Mouse (Mus musculus) forebrain, embryonic 12.5 days (tissue): ENCODE results near the gene Rasgef1b. TPM values are rescaled to one million over a fixed set of nuclear protein-coding genes. Genes with fewer than 3 reads are reported as not detected.

ENCODE experiments used
- ATAC-seq: fragments of 200-750 bp; cut with Nextera tagmentation; 2 replicates; pipeline ENCODE4 v1.8.0; 2017; ENCODE audit warnings: moderate TSS enrichment; ENCODE audit not compliant: low FRiP score
- H3K27ac ChIP-seq: fragments of 300-500 bp; sonication (generic); 2 replicates; pipeline ENCODE4 v1.5.1; 2016; ENCODE audit warnings: mild to moderate bottlenecking
- H3K27me3 ChIP-seq: fragments of 300-500 bp; sonication (generic); 2 replicates; pipeline ENCODE4 v1.6.1; 2016; ENCODE audit warnings: mild to moderate bottlenecking
- H3K36me3 ChIP-seq: fragments of 300-500 bp; sonication (generic); replicated peaks from 2 replicates; pipeline ENCODE4 v1.6.1; 2016; ENCODE audit warnings: mild to moderate bottlenecking
- H3K4me1 ChIP-seq: fragments of 300-500 bp; sonication (generic); 2 replicates; pipeline ENCODE4 v1.6.1; 2016
- H3K4me2 ChIP-seq: fragments of 300-500 bp; sonication (generic); 2 replicates; pipeline ENCODE4 v1.6.1; 2016; ENCODE audit warnings: mild to moderate bottlenecking, moderate library complexity
- H3K4me3 ChIP-seq: fragments of 300-500 bp; sonication (generic); replicated peaks from 2 replicates; pipeline ENCODE4 v1.5.1; 2016; ENCODE audit warnings: mild to moderate bottlenecking
- H3K9ac ChIP-seq: fragments of 300-500 bp; sonication (generic); 2 replicates; pipeline ENCODE4 v1.6.1; 2016; ENCODE audit warnings: mild to moderate bottlenecking
- H3K9me3 ChIP-seq: fragments of 300-500 bp; sonication (generic); 2 replicates; pipeline ENCODE4 v1.6.1; 2016
- WGBS: fragments of 180-500 bp; shearing (Covaris S2); methylation state at CpG from one replicate; pipeline ENCODE4 v1.1.7; 2016; 5-methylcytosine and 5-hydroxymethylcytosine counted together
- polyA plus RNA-seq: library from polyadenylated mRNA; unstranded; fragments of >200 nt; fragmentation: Nextera tagmentation; extraction: Ambion mirVana; gene quantifications from 2 replicates; pipeline ENCODE4 v1.2.1, GENCODE M21; 2016

The Rasgef1b gene
- polyA plus RNA-seq, 1 experiment from 2014 or later, result 36.6 TPM

DNA sequence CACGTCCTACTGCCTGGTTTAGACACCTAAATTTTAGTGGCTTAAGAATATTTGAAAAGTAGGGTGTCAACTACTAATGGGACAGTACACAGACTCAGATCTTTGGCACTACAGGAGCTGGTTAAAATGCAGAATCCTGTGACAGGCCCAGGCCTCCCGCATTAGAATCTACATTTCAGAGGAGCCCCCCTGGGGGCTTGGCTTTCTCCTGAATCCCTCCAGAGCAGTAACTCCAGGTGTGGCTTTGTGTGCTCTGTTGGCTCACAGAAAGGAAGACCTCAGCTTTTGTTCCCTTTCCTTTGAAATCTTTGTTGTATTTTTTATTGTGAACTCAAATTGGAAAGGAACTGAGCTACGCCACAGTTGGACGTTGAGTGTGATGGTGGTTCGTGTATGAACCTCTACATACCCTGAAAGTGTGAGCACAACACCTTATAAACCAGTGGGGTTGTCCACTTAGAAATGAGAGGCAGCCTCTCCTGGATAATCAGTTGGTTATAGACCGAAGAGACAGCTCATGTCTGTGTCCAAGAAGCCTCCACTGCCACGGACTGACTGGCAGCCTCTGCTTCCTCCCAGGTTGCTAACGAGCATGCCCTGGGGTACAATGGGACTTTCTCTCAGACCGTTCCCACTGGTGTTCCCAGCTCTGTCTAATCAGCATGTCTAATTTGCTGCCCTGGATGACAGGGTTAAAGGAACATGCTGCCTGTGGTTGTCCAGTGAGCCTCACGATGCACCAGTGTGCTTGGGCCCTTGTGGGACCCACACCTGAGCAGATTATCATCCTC is 9.3 kb upstream of the Rasgef1b start:
- Histone ChIP-seq H3K4me2 (no peak overlapping the region), H3K36me3 (no peaks in the 10 kb centered on the region), H3K9me3 (no peaks in the 10 kb centered on the region), H3K4me3 (no peak overlapping the region), H3K9ac (no peak overlapping the region), H3K4me1 (peaks cover 25% of the 10 kb centered on the region), H3K27ac (no peak overlapping the region), H3K27me3 (peaks cover 6% of the 10 kb centered on the region; the same call in 1 of the 2 replicates)
- ATAC-seq, result no peak
- 11% methylated on average over 10 of the region's 10 CpGs for WGBS

DNA sequence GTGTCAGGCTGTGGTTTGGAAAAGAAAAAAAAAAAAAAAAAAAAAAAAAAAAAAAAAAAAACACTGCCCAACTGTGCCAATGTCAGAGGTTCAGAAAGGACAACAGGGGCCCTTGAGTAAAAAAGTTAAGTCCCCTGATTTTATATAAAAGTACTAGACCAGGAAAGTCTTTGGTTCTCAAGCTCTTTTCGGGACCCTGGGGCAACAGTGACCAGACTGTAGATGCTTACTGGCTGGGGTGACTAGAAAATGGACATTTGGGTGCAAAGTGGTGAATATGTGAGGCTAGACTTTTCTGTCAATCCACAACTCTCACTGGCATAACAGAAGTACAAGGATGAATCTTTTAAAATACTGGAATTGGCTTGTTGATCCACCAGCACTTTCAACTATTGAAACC is 1.1 kb upstream of the Rasgef1b start:
- Histone ChIP-seq H3K4me2 (no peak overlapping the region), H3K4me1 (peaks cover 16% of the 10 kb centered on the region), H3K36me3 (no peaks in the 10 kb centered on the region), H3K27me3 (peaks cover 42% of the 10 kb centered on the region), H3K27ac (no peak overlapping the region), H3K9ac (no peak overlapping the region), H3K4me3 (no peak overlapping the region), H3K9me3 (no peaks in the 10 kb centered on the region)
- 69% methylated on average over 1 of the region's 1 CpGs for WGBS
- ATAC-seq, result no peak

DNA sequence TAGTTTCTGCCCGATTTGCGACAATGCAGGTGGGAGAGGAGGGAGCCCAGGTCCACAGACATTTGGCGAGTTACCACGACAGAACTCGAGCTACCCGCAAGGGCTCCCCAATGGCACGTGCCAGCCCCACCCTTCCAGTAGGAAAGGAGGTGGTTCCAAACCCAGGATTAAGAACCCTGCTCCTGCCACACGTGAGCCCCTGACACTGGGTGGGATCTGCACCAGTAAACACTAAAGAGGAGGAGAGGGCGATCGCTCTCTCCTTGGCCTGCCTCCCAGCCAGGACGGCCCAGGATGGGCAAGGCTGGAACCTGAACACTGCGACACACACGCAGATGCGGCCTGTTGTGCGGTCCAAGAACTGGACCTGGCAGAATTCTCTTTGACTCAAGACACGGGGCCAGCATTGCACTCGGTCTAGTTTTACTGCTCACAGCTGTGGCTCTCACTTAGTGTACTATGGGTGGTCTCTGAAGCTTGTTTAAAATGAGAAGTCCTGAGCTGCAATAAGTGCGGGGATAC is 557 bp upstream of the Rasgef1b start:
- peaks cover 45% of the 10 kb centered on the region for H3K27me3 ChIP-seq
- peak overlapping the region; percentile 76; the same call in 1 of the 2 replicates for H3K27ac ChIP-seq

DNA sequence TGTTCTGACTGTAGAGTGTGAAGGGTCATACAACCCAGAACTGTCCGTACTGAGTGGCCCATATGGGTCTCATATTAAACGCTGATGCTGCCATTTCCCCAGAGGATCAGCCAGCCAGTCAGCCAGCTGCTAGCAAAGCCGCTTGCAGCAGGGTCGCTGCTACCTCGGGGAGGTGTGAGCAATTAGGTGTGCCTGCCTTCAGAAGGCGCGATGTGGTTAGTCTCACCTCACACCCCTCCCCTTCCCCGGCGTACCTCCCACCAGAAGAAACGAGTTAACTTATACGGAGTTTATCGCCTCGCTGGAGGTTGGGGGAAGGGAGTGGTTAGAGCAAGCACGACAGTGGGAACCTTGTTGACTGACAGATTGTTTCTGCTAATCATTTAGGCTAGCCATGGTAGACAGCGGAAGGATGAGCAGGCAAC is 826 bp downstream of the Rasgef1b start:
- H3K4me2 ChIP-seq, result peak overlapping the region; percentile 100
- 1% methylated on average over 15 of the region's 15 CpGs for WGBS
- ATAC-seq, result peak; percentile 28
- H3K4me3 ChIP-seq, result peak overlapping the region; percentile 61
- no peaks in the 10 kb centered on the region for H3K36me3 ChIP-seq
- H3K9me3 ChIP-seq, result no peaks in the 10 kb centered on the region
- H3K27ac ChIP-seq, result no peak overlapping the region
- H3K4me1 ChIP-seq, result peaks cover 16% of the 10 kb centered on the region
- H3K9ac ChIP-seq, result peak overlapping the region; percentile 68
- H3K27me3 ChIP-seq, result peaks cover 45% of the 10 kb centered on the region

More for the DNA sequence above, 557 bp upstream of the Rasgef1b start:
- Histone ChIP-seq H3K4me1 (peaks cover 16% of the 10 kb centered on the region), H3K36me3 (no peaks in the 10 kb centered on the region), H3K9me3 (no peaks in the 10 kb centered on the region), H3K4me3 (peak overlapping the region; percentile 61), H3K9ac (peak overlapping the region; percentile 68), H3K4me2 (peak overlapping the region; percentile 100)
- WGBS, result under 1% methylated on average over 18 of the region's 18 CpGs
- ATAC-seq, result peak; percentile 64

DNA sequence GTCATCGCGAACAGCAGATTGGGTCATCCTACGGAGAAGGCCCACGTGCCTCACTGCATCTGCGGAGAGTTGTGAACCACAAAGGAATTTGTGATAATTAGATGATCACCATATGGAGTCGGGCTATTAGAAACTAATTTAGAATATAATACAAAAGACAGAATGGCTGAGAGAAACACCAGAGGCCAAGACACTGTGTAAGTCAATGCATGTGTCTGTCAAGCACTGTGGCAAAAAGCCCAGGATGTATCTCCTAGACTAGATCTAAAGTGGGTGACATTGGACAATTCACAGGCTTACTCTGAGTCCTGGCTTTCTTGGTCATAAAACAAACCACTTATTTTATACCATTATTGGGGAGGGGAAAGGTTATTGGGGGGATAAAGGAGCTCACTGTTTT is 4.9 kb downstream of the Rasgef1b start:
- no peak overlapping the region for H3K9ac ChIP-seq
- no peak overlapping the region for H3K27ac ChIP-seq
- ATAC-seq, result no peak
- no peaks in the 10 kb centered on the region for H3K36me3 ChIP-seq
- H3K9me3 ChIP-seq, result no peaks in the 10 kb centered on the region
- peaks cover 27% of the 10 kb centered on the region for H3K27me3 ChIP-seq
- 76% methylated on average over 6 of the region's 6 CpGs for WGBS
- H3K4me2 ChIP-seq, result no peak overlapping the region
- peaks cover 14% of the 10 kb centered on the region for H3K4me1 ChIP-seq
- no peak overlapping the region for H3K4me3 ChIP-seq

DNA sequence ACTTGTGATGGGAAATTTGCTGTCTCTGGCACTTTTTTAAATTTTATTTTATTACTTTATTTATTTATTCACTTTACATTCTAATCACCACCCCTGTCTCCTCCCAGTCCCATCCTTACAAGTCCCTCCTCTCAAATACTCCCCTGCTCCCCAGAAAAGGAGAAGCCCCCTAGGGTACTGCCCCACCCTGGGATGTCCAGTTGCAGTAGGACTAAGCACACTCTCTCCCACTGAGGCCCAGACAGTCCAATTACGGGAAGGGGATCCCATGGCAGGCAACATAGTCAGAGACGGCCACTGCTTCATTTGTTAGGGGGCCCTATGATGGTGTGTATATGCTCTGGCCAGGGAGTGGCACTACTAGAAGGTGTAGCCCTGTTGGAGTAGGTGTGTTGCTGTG is 6.6 kb downstream of the Rasgef1b start:
- no peak overlapping the region for H3K9ac ChIP-seq
- WGBS, result 92% methylated on average over 2 of the region's 2 CpGs

DNA sequence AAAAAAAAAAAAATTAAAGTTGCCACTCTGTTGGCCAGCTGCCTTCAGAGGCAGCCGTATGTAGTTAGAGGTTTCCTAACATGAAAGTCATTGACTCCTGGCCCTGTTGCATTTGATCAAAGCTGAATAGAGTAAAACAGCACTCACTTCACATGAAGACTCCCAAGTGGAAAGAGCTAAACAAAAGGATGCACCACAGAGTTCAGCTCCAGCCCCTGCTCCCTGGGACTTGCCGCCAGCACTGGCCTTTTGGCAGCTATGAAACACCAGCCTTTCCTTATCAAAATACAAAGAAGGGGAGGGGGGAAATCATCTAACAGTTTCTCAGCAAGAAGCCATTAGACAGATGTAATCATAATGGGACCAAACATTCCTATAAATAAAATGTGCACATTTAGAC is 8.3 kb downstream of the Rasgef1b start:
- no peak for ATAC-seq
- Histone ChIP-seq H3K4me1 (peaks cover 3% of the 10 kb centered on the region; the same call in 1 of the 2 replicates), H3K27me3 (peaks cover 7% of the 10 kb centered on the region), H3K36me3 (no peaks in the 10 kb centered on the region), H3K4me2 (no peak overlapping the region), H3K9ac (no peak overlapping the region), H3K9me3 (no peaks in the 10 kb centered on the region), H3K4me3 (no peak overlapping the region), H3K27ac (no peak overlapping the region)
- whole genome bisulfite sequencing, result 42% methylated on average over 2 of the region's 2 CpGs

More for the DNA sequence above, 6.6 kb downstream of the Rasgef1b start:
- no peaks in the 10 kb centered on the region for H3K9me3 ChIP-seq
- no peak overlapping the region for H3K4me2 ChIP-seq
- ATAC-seq, result no peak
- H3K27me3 ChIP-seq, result peaks cover 19% of the 10 kb centered on the region
- H3K4me1 ChIP-seq, result peaks cover 3% of the 10 kb centered on the region; the same call in 1 of the 2 replicates
- no peak overlapping the region for H3K4me3 ChIP-seq
- no peak overlapping the region for H3K27ac ChIP-seq
- H3K36me3 ChIP-seq, result no peaks in the 10 kb centered on the region

DNA sequence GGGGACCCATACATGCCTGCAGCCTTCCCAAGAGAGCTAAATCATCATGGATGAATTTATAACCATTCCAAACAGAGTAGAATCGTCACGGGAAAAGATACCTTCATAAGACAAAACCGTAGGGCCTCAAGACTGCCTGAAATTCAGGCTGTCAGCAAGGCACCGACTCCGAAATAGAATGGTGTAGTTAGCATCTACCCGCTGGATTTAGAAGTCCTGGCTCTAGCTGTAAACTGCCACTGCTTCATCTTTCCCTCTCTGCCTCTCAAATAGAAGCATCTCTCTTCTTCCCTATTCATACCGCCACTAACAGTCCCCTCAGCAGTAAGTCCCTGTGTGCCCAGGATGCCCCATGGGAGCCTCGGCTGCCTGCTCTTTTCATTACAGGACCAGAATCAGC is 10.9 kb downstream of the Rasgef1b start:
- H3K36me3 ChIP-seq, result no peaks in the 10 kb centered on the region
- no peak overlapping the region for H3K4me3 ChIP-seq
- no peak overlapping the region for H3K4me2 ChIP-seq
- peaks cover 9% of the 10 kb centered on the region; the same call in 1 of the 2 replicates for H3K4me1 ChIP-seq
- no peak overlapping the region for H3K27ac ChIP-seq
- no peak overlapping the region for H3K9ac ChIP-seq
- peaks cover 4% of the 10 kb centered on the region; the same call in 1 of the 2 replicates for H3K27me3 ChIP-seq
- H3K9me3 ChIP-seq, result no peaks in the 10 kb centered on the region
- 82% methylated on average over 8 of the region's 8 CpGs for WGBS
- no peak for ATAC-seq

DNA sequence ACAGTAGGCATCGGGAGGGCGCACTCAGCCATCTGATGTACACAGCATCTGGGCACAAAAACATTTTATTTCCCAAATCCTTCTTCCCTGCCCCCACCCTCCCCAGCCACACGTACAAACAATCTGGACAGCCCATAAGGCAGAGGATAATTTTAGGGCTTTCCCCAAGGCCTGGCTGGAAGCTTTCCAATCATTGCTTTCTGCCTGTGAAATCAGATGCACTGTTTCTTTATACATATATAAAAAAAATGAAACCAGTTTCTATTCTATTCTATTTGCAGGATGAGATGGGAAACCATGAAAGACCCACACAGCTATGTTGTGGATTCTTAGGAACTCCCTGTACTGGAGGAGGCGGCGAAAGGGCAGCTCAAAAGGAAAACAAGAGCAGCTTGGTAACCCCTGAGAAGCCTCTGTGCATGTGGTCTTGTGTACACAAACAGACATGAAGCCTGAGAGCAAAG is 13.6 kb downstream of the Rasgef1b start:
- H3K9ac ChIP-seq, result no peak overlapping the region
- H3K4me3 ChIP-seq, result no peak overlapping the region
- WGBS, result 55% methylated on average over 5 of the region's 5 CpGs
- H3K4me1 ChIP-seq, result peaks cover 6% of the 10 kb centered on the region; the same call in 1 of the 2 replicates
- no peak overlapping the region for H3K27ac ChIP-seq
- H3K36me3 ChIP-seq, result no peaks in the 10 kb centered on the region
- no peaks in the 10 kb centered on the region for H3K9me3 ChIP-seq
- no peak overlapping the region for H3K4me2 ChIP-seq
- peaks cover 8% of the 10 kb centered on the region; the same call in 1 of the 2 replicates for H3K27me3 ChIP-seq
- no peak for ATAC-seq

DNA sequence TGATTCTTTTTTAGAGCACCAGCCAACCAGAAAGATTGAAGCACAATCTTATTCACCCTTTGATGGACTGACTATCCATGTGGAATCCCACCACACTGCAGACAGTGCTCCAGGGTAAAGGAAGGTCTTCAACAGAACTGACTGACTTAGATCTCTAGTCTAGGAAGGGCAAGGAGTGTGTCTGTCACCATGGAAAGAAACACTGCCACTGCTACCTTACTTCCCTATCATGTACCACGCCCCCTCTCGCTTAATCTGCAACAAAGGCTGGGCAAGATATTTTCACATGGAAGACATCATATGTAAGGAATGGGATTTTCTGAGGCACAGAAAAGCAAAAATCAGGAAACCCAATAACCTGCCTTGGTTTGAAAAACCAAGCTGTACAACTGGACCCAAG is 16.9 kb downstream of the Rasgef1b start:
- Histone ChIP-seq H3K4me2 (no peak overlapping the region), H3K27me3 (peaks cover 11% of the 10 kb centered on the region), H3K27ac (no peak overlapping the region), H3K36me3 (no peaks in the 10 kb centered on the region), H3K9ac (no peak overlapping the region), H3K4me1 (peaks cover 6% of the 10 kb centered on the region; the same call in 1 of the 2 replicates), H3K4me3 (no peak overlapping the region), H3K9me3 (no peaks in the 10 kb centered on the region)
- WGBS, result 95% methylated on average over 2 of the region's 2 CpGs
- ATAC-seq, result no peak

DNA sequence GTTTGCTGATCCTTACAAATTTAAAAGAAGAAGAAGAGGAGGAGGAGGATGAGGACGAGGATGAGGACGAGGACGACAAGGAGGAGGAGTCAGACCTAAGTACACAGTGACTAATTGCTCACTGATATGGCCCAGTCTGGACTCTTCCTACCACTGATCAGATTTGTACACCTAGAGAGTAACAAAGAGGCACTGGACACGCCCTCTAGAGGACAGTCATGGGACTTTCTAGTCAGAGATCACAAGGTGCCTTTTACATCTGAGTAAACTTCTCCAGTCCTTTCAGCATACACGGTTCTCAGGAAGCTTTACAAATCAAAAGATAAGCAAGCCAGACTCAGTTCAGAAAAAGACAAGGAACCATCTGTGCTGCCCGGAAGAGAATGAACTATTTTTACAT is 20.2 kb downstream of the Rasgef1b start:
- Histone ChIP-seq H3K27me3 (peaks cover 11% of the 10 kb centered on the region), H3K9me3 (no peaks in the 10 kb centered on the region), H3K4me2 (no peak overlapping the region), H3K36me3 (no peaks in the 10 kb centered on the region), H3K9ac (no peak overlapping the region), H3K27ac (no peak overlapping the region), H3K4me3 (no peak overlapping the region), H3K4me1 (no peaks in the 10 kb centered on the region)
- ATAC-seq, result no peak
- WGBS, result 45% methylated on average over 6 of the region's 6 CpGs

DNA sequence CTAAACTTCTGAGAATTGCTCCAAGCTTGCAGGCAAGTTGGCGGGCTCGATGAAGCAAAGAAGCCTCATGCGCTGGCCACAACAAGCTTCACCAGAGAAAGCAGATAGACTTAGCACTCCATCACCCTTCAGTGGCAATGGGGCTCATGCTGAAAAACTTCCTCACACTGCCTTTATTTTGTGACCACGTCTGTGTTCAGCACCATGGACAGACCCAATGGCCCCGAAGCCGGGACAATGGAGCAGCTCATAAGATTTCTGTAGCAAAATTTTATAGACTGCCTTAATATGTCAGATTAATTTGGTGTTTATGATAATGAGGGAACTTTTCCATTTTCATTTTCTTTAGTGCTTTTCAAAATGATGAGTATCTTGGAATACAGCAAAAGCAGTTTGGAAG is 21.6 kb downstream of the Rasgef1b start:
- Histone ChIP-seq H3K4me2 (no peak overlapping the region), H3K27me3 (peaks cover 3% of the 10 kb centered on the region; the same call in 1 of the 2 replicates), H3K9me3 (no peaks in the 10 kb centered on the region), H3K4me1 (no peaks in the 10 kb centered on the region), H3K4me3 (no peak overlapping the region), H3K27ac (no peak overlapping the region), H3K9ac (no peak overlapping the region), H3K36me3 (no peaks in the 10 kb centered on the region)
- WGBS, result 36% methylated on average over 6 of the region's 6 CpGs
- ATAC-seq, result no peak
